Mouse (Mus musculus): ENCODE results near the gene Plppr3. TPM values are rescaled to one million over a fixed set of nuclear protein-coding genes. Genes with fewer than 3 reads are reported as not detected.
A peak's percentile ranks its signal among the peaks of the same experiment; 100 is the strongest.

Plppr3 gene
- polyA plus RNA-seq, 1 experiment from 2014 or later: 9.4 TPM

DNA sequence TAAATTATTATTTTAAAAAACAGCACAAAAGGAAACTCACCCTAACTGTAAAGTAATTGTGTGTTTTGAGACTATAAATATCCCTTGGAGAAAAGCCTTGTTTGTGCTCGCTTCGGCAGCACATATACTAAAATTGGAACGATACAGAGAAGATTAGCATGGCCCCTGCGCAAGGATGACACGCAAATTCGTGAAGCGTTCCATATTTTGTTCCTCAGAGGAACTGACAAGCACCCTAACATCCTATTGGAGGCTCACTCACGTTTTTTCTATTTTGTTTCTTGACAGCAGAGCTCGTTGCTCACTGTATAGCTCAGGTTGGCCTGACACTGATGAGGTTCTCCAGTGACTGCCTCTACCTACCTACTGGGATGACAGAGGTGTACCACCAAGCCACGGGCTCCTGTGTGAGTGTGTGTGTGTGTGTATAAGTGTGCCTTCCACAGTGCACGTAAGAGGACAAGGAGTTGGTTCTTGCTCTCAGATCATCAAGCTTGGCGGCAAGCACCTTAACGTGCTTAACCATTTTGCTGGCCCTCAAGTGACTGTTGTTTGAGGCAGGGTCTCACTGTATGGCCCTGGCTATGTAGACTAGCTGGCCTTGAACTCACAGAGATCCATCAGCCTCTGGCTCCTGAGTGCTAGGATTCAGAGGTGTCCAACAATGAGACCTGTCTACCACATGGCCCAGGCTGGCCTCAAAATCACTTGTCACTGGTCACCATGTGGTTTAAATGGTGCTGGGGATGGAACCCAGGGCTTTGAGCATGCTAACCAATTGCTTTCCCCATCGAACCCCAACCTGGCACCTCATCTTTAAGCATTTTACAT is 34.9 kb upstream of the Plppr3 start:
- Histone ChIP-seq H3K9ac (ENCODE audit: low read length) (peak overlapping the region; percentile 92), H3K4me1 (ENCODE audit: control insufficient read depth in 2 of 2, insufficient read depth in 2 of 2, low read length in 2 of 2) (peaks cover 2 to 10% of the 10 kb centered on the region in 2 experiments; a peak in 2 of 4 replicates), H3K4me3 (ENCODE audit: control insufficient read depth in 1 of 2, insufficient read depth in 1 of 2, low read depth in 1 of 2, low read length in 2 of 2) (peak overlapping the region in 1 of 2 experiments; percentile 72; a peak in 2 of 4 replicates), H3K27ac (replicated peaks in 1 of 2; ENCODE audit: control insufficient read depth in 1 of 2, insufficient read depth in 1 of 2, low read depth in 2 of 2, low read length in 2 of 2) (peak overlapping the region; percentile 6 to 30; a peak in 3 of 4 replicates), H3K36me3 (ENCODE audit: control insufficient read depth, insufficient read depth, low read length) (peaks cover 57% of the 10 kb centered on the region), H3K27me3 (ENCODE audit: control insufficient read depth, insufficient read depth, low read length) (no peaks in the 10 kb centered on the region), H3K4me2 (ENCODE audit: low read length) (peak overlapping the region; percentile 63), H3K9me3 (ENCODE audit: control insufficient read depth, low read length) (no peaks in the 10 kb centered on the region)
- no peak; the same call in 1 of the 2 replicates for ATAC-seq (ENCODE audit: insufficient number of reproducible peaks, insufficient read depth, low FRiP score, low read depth)
- WGBS: 23% methylated on average over 14 of the region's 14 CpGs

DNA sequence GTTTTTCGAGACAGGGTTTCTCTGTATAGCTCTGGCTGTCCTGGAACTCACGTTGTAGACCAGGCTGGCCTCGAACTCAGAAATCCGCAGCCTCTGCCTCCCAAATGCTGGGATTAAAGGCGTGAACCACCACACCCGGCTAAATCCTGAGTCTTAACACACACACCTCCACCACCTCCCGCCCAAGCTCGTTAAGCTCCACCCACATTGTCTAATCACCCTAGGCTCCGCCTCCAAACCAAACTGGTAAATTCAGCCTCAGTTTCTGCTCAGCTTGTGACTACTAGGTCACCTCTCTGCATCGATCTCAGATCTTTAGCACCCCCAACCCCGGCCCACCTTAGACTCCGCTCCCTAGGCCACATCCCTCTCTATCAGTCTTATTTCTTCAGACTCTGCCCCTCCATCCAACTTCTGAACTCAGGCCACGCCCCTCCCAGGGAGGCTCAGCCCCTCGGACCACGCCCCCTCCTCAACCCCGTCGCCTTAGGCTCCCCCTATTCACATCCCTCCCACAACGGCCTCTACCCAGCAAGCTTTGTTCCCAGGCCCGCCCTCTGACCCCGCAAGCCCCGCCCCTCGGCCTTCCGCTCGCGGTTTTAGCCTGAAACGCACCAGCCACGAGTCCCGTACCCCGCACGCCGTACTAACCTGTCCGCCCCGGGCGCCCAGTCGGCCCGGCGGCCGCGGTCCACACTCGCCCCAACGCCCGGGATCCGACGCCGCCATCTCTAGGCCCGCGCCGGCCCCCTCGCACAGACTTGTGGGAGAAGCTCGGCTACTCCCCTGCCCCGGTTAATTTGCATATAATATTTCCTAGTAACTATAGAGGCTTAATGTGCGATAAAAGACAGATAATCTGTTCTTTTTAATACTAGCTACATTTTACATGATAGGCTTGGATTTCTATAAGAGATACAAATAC is 34.0 kb upstream of the Plppr3 start, which contains the start of gene Med16:
TSS of gene Med16 (minus strand) at position 757 of the 925 bp plus-strand sequence.
- Histone ChIP-seq H3K27me3 (ENCODE audit: control insufficient read depth, insufficient read depth, low read length) (no peaks in the 10 kb centered on the region), H3K4me2 (ENCODE audit: low read length) (peak within 1 kb of the TSS; percentile 63), H3K9ac (ENCODE audit: low read length) (peak within 1 kb of the TSS; percentile 92), H3K27ac (replicated peaks in 1 of 2; ENCODE audit: control insufficient read depth in 1 of 2, insufficient read depth in 1 of 2, low read depth in 2 of 2, low read length in 2 of 2) (peak within 1 kb of the TSS; percentile 94 to 97), H3K9me3 (ENCODE audit: control insufficient read depth, low read length) (no peaks in the 10 kb centered on the region), H3K4me1 (ENCODE audit: control insufficient read depth in 2 of 2, insufficient read depth in 2 of 2, low read length in 2 of 2) (peaks cover 0 to 5% of the 10 kb centered on the region in 2 experiments; a peak in 2 of 4 replicates), H3K4me3 (ENCODE audit: control insufficient read depth in 1 of 2, insufficient read depth in 1 of 2, low read depth in 1 of 2, low read length in 2 of 2) (peak within 1 kb of the TSS; percentile 72 to 89), H3K36me3 (ENCODE audit: control insufficient read depth, insufficient read depth, low read length) (peaks cover 63% of the 10 kb centered on the region)
- WGBS: 2% methylated on average over 52 of the region's 52 CpGs
- ATAC-seq (ENCODE audit: insufficient number of reproducible peaks, insufficient read depth, low FRiP score, low read depth): peak; percentile 95

DNA sequence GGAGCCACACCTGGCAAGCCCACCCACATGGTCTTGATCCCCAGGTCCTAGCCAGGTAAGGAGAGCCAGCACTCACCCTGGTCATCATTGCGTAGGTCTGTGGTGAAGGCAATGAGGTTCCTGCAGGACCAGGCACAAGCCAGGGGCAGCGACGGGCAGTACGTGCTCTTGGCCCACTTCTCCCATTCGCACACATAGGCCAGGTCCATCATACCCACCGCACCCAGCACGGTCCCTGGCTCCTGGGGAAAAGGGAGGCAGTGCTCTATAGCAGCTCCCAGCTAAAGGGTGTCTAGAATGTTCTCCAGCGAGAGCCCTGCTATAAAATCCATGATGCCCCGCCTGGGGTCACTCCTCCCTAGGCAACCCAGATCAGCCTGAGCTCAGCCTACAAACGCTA is 33.0 kb upstream of the Plppr3 start:
- no peak overlapping the region for H3K4me2 ChIP-seq (ENCODE audit: low read length)
- WGBS: 95% methylated on average over 10 of the region's 10 CpGs
- H3K4me3 ChIP-seq (ENCODE audit: control insufficient read depth in 1 of 2, insufficient read depth in 1 of 2, low read depth in 1 of 2, low read length in 2 of 2): no peak overlapping the region
- H3K27ac ChIP-seq (replicated peaks in 1 of 2; ENCODE audit: control insufficient read depth in 1 of 2, insufficient read depth in 1 of 2, low read depth in 2 of 2, low read length in 2 of 2): no peak overlapping the region
- H3K9me3 ChIP-seq (ENCODE audit: control insufficient read depth, low read length): no peaks in the 10 kb centered on the region
- H3K36me3 ChIP-seq (ENCODE audit: control insufficient read depth, insufficient read depth, low read length): peaks cover 71% of the 10 kb centered on the region
- no peak overlapping the region for H3K9ac ChIP-seq (ENCODE audit: low read length)
- H3K27me3 ChIP-seq (ENCODE audit: control insufficient read depth, insufficient read depth, low read length): no peaks in the 10 kb centered on the region
- ATAC-seq (ENCODE audit: insufficient number of reproducible peaks, insufficient read depth, low FRiP score, low read depth): no peak
- H3K4me1 ChIP-seq (ENCODE audit: control insufficient read depth in 2 of 2, insufficient read depth in 2 of 2, low read length in 2 of 2): peaks cover 0 to 5% of the 10 kb centered on the region in 2 experiments; a peak in 2 of 4 replicates

DNA sequence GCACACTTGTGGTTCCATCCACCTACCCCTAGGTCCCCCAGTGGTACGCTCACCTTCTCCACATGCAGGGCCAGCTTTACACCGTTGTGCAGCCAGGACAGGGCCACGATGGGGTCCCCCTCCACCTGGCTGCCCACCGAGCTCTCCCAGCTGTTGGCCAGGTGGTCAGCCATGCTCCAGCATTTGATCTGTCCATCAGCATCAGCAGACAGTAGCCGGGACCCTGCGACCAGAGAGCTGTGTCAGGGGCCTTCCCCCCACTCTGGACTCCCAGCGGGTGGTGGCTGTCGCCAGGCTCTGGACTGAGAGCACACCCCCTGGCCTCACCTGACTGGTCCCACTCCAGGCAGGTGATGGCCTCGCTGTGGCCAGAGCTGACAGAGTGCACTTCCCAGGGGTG is 32.3 kb upstream of the Plppr3 start:
- H3K27ac ChIP-seq (replicated peaks in 1 of 2; ENCODE audit: control insufficient read depth in 1 of 2, insufficient read depth in 1 of 2, low read depth in 2 of 2, low read length in 2 of 2): no peak overlapping the region
- H3K27me3 ChIP-seq (ENCODE audit: control insufficient read depth, insufficient read depth, low read length): no peaks in the 10 kb centered on the region
- H3K9ac ChIP-seq (ENCODE audit: low read length): no peak overlapping the region
- no peaks in the 10 kb centered on the region for H3K9me3 ChIP-seq (ENCODE audit: control insufficient read depth, low read length)
- H3K4me2 ChIP-seq (ENCODE audit: low read length): no peak overlapping the region
- ATAC-seq (ENCODE audit: insufficient number of reproducible peaks, insufficient read depth, low FRiP score, low read depth): no peak
- peaks cover 72% of the 10 kb centered on the region for H3K36me3 ChIP-seq (ENCODE audit: control insufficient read depth, insufficient read depth, low read length)
- 97% methylated on average over 9 of the region's 9 CpGs for WGBS
- H3K4me3 ChIP-seq (ENCODE audit: control insufficient read depth in 1 of 2, insufficient read depth in 1 of 2, low read depth in 1 of 2, low read length in 2 of 2): no peak overlapping the region
- peaks cover 0 to 5% of the 10 kb centered on the region in 2 experiments; a peak in 2 of 4 replicates for H3K4me1 ChIP-seq (ENCODE audit: control insufficient read depth in 2 of 2, insufficient read depth in 2 of 2, low read length in 2 of 2)

DNA sequence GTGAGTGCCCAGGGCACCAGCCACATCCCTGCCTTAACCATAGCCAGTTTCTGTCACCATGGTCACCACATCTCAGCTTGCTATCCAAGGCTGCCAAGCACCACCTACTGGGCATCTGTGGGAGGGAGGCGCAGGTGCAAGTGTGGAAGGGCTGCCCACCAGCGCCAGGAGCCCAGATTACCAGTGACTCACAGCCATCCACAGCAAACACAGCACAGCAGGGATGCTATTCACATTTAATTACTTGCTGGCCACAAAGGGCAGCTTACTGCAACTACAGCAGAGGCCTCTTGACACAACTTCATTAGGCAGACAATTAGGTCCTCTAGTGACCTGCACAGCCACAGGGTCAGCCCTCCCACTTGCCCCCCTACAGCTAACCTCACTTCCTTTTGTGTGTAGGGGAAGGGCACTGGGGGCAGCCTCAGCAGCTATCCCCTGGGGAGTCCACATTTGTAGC is 26.5 kb upstream of the Plppr3 start:
- 63% methylated on average over 2 of the region's 2 CpGs for WGBS
- H3K9ac ChIP-seq (ENCODE audit: low read length): no peak overlapping the region
- H3K9me3 ChIP-seq (ENCODE audit: control insufficient read depth, low read length): no peaks in the 10 kb centered on the region
- no peaks in the 10 kb centered on the region for H3K4me1 ChIP-seq (ENCODE audit: control insufficient read depth in 2 of 2, insufficient read depth in 2 of 2, low read length in 2 of 2)
- no peak overlapping the region for H3K4me3 ChIP-seq (ENCODE audit: control insufficient read depth in 1 of 2, insufficient read depth in 1 of 2, low read depth in 1 of 2, low read length in 2 of 2)
- no peak for ATAC-seq (ENCODE audit: insufficient number of reproducible peaks, insufficient read depth, low FRiP score, low read depth)
- no peak overlapping the region for H3K4me2 ChIP-seq (ENCODE audit: low read length)
- H3K27ac ChIP-seq (replicated peaks in 1 of 2; ENCODE audit: control insufficient read depth in 1 of 2, insufficient read depth in 1 of 2, low read depth in 2 of 2, low read length in 2 of 2): no peak overlapping the region
- peaks cover 95% of the 10 kb centered on the region for H3K36me3 ChIP-seq (ENCODE audit: control insufficient read depth, insufficient read depth, low read length)
- H3K27me3 ChIP-seq (ENCODE audit: control insufficient read depth, insufficient read depth, low read length): no peaks in the 10 kb centered on the region

DNA sequence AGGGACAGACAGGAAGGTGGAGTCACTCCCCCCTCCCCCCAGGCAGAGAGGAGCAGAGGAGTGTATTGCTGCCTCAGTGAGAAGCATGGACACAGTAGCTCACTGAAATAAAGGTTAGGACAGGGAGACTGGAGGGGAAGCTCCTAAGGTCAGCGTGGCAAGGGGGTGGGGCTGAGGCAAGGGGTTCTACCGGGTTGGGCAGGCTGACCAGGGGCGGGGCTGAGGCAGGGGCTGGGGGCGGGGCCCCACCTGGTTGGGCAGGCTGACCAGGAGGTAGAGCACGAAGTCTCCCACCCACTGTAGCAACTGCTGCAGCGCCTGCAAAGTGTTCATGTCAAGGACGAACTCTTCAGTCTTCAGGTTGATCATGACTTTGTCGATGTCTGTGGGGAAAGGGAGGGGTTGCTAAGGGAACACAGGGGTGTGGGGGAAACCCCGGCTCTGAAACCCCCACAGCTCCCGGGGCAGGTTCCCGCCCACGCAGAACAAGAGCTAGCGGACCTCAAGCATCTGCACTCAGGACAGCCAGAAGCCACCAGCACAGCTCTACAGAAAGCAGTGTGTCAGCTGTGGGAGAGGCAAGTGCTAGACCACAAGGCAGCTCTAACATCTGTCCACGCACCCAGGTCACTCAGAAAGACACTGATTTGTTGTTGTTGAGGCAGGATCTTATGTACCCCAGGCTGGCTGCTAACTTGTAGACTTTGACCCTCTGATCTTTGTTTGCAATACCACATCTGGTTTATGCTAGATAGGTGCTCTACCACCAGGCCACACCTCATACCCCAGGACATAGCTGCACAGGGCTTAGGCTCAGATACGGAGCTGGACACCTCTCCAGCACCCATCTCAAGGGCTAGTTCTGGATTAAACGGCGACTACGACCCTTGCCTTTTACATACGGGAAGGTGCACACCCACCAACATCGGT is 23.1 kb upstream of the Plppr3 start:
- H3K9ac ChIP-seq (ENCODE audit: low read length): no peak overlapping the region
- WGBS: 57% methylated on average over 20 of the region's 20 CpGs
- no peak overlapping the region for H3K4me2 ChIP-seq (ENCODE audit: low read length)
- no peaks in the 10 kb centered on the region for H3K4me1 ChIP-seq (ENCODE audit: control insufficient read depth in 2 of 2, insufficient read depth in 2 of 2, low read length in 2 of 2)
- H3K4me3 ChIP-seq (ENCODE audit: control insufficient read depth in 1 of 2, insufficient read depth in 1 of 2, low read depth in 1 of 2, low read length in 2 of 2): no peak overlapping the region
- H3K27me3 ChIP-seq (ENCODE audit: control insufficient read depth, insufficient read depth, low read length): no peaks in the 10 kb centered on the region
- H3K36me3 ChIP-seq (ENCODE audit: control insufficient read depth, insufficient read depth, low read length): peaks cover 79% of the 10 kb centered on the region
- H3K9me3 ChIP-seq (ENCODE audit: control insufficient read depth, low read length): no peaks in the 10 kb centered on the region
- no peak for ATAC-seq (ENCODE audit: insufficient number of reproducible peaks, insufficient read depth, low FRiP score, low read depth)
- H3K27ac ChIP-seq (replicated peaks in 1 of 2; ENCODE audit: control insufficient read depth in 1 of 2, insufficient read depth in 1 of 2, low read depth in 2 of 2, low read length in 2 of 2): no peak overlapping the region

All from heart, embryonic 14.5 days (tissue).